Mouse (Mus musculus) midbrain, postnatal 0 days (tissue): ENCODE data around the gene Rpl9-ps1. TPM values are rescaled to one million over a fixed set of nuclear protein-coding genes. Genes with fewer than 3 reads are reported as not detected.
A peak's percentile ranks its signal among the peaks of the same experiment; 100 is the strongest.

Source experiments
- ATAC-seq: fragments of 200-750 bp; cut with Nextera tagmentation; 2 replicates; pipeline ENCODE4 v1.8.0; 2017; ENCODE audit warnings: moderate number of reproducible peaks, mild to moderate bottlenecking, moderate TSS enrichment, moderate library complexity; ENCODE audit not compliant: low FRiP score
- DNase-seq: peaks from one replicate; pipeline ENCODE4 v3.0.0-alpha.2; 2015; ENCODE audit warnings: low spot score
- H3K27ac ChIP-seq: fragments of 300-500 bp; sonication (generic); 2 replicates; pipeline ENCODE4 v1.5.1; 2014; ENCODE audit warnings: low read depth, mild to moderate bottlenecking, low read length, mixed read lengths
- H3K27me3 ChIP-seq: fragments of 300-500 bp; sonication (generic); 2 replicates; pipeline ENCODE4 v1.6.1; 2014; ENCODE audit warnings: low read length, control low read depth, mixed read lengths; ENCODE audit not compliant: insufficient read depth
- H3K36me3 ChIP-seq: fragments of 300-500 bp; sonication (generic); 2 replicates; pipeline ENCODE4 v1.6.1; 2014; ENCODE audit warnings: low read length, control low read depth, mixed read lengths; ENCODE audit not compliant: insufficient read depth
- H3K4me1 ChIP-seq: fragments of 300-500 bp; sonication (generic); 2 replicates; pipeline ENCODE4 v1.6.1; 2014; ENCODE audit warnings: mild to moderate bottlenecking, control low read depth, antibody characterized with exemption, low read length, mixed read lengths; ENCODE audit not compliant: insufficient read depth
- H3K4me2 ChIP-seq: fragments of 300-500 bp; sonication (generic); 2 replicates; pipeline ENCODE4 v1.6.1; 2014; ENCODE audit warnings: low read depth, mild to moderate bottlenecking, low read length, mixed read lengths; ENCODE audit not compliant: poor library complexity, severe bottlenecking
- H3K4me3 ChIP-seq: fragments of 300-500 bp; sonication (generic); 2 replicates; pipeline ENCODE4 v1.5.1; 2014; ENCODE audit warnings: low read depth, mild to moderate bottlenecking, low read length, moderate library complexity
- H3K9ac ChIP-seq: fragments of 300-500 bp; sonication (generic); replicated peaks from 2 replicates; pipeline ENCODE4 v1.6.1; 2014; ENCODE audit warnings: mild to moderate bottlenecking, low read length, moderate library complexity, mixed read lengths; ENCODE audit not compliant: poor library complexity, severe bottlenecking
- H3K9me3 ChIP-seq: fragments of 300-500 bp; sonication (generic); 2 replicates; pipeline ENCODE4 v1.6.1; 2016; ENCODE audit warnings: low read length, control low read depth
- CTCF ChIP-seq: IDR thresholded peaks from 2 replicates; pipeline ENCODE4 v1.5.1; 2016; ENCODE audit warnings: antibody characterized with exemption, mild to moderate bottlenecking
- WGBS: fragments of 180-500 bp; shearing (Covaris S2); extraction: QIAGEN DNeasy Blood & Tissue Kit; methylation state at CpG from one replicate; pipeline ENCODE4 v1.1.7; 2014; 5-methylcytosine and 5-hydroxymethylcytosine counted together
- polyA plus RNA-seq: library from polyadenylated mRNA; unstranded; fragments of >200 nt; fragmentation: Nextera tagmentation; extraction: Ambion mirVana; gene quantifications from 2 replicates; pipeline ENCODE4 v1.2.1, GENCODE M21; 2015
- total RNA-seq: library from RNA; depleted of rRNA; stranded (reverse); fragments of >200 nt; gene quantifications from 2 replicates; pipeline ENCODE4 v1.2.3, GENCODE M21; 2014

The Rpl9-ps1 gene
- total and polyA plus RNA-seq, 2 experiments from 2014 or later, result not detected

DNA sequence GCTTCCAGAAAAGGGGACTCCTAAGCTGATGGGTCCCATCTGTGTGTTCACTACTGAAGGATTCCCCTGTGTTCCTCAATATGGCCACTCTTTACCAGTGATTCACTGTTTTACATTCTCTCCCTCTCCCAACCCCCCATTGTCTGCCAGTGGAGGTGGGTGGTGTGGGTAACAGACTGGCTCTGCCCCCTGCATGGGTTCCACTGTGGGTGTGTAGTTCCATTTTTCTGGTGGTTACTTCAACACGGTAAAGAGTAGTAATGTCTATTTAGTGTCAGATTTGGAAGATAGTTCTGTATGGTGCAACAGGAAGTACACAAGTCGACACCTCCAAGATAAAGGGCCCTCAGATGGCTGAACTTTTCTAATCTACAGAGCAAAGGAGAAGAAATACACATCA is 4.2 kb downstream of the Rpl9-ps1 start:
- H3K4me2 ChIP-seq, result no peak overlapping the region
- H3K9me3 ChIP-seq, result no peaks in the 10 kb centered on the region
- no peaks in the 10 kb centered on the region for H3K36me3 ChIP-seq
- ATAC-seq, result no peak
- no peak for TF ChIP-seq CTCF
- no peak overlapping the region for H3K4me3 ChIP-seq
- no peaks in the 10 kb centered on the region; the same call in 1 of the 2 replicates for H3K4me1 ChIP-seq
- no peak overlapping the region for H3K27ac ChIP-seq
- no peak overlapping the region for H3K9ac ChIP-seq
- DNase-seq, result no peak
- H3K27me3 ChIP-seq, result no peaks in the 10 kb centered on the region
- WGBS, result 88% methylated on average over 2 of the region's 2 CpGs

DNA sequence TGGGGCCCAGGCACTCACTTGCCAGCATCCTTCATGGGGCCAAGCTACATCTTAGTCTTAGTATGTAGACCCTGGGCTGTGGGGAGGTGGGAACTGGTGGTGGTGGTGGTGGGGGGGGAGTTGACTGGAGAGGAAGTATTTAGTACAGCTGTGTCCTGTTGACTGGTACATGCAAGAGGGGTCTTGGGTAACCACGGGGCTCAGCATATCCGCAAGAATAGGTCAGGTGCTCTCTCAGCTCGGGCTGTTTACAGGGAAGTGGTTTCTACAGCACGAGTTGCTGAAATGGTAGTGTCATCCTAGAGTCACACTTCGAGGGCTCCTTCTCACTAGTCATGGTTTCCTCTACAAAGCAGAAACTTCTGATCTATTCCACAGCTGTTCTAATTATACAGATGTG is 5.3 kb downstream of the Rpl9-ps1 start:
- ATAC-seq (no peak), DNase-seq (no peak)
- 86% methylated on average over 5 of the region's 5 CpGs for WGBS
- no peaks in the 10 kb centered on the region for H3K36me3 ChIP-seq
- H3K27ac ChIP-seq, result no peak overlapping the region
- no peaks in the 10 kb centered on the region; the same call in 1 of the 2 replicates for H3K4me1 ChIP-seq
- H3K4me3 ChIP-seq, result no peak overlapping the region
- TF ChIP-seq CTCF, result no peak
- no peak overlapping the region for H3K9ac ChIP-seq
- no peak overlapping the region for H3K4me2 ChIP-seq
- H3K9me3 ChIP-seq, result no peaks in the 10 kb centered on the region
- H3K27me3 ChIP-seq, result no peaks in the 10 kb centered on the region

DNA sequence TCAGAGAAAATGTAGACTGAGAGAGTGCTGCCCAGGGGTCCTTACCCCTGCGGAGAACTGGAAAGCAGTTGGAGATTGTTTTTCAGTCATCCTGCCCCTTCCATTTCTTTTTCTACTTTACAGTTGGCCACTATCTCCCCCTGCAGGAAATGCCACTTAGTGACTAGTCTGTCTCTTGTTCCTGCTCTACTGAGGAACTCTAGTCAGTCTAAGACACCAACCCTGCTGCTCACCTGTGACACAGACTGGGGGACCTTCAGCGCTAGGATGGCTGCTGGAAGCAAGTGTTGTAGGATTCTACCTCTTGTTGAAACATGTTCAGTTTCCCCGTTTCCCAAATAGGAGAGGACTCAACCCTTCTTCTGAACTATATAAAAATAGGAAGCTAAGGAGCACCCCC is 5.9 kb downstream of the Rpl9-ps1 start:
- H3K27ac ChIP-seq, result no peak overlapping the region
- no peak overlapping the region for H3K9ac ChIP-seq
- peak; percentile 6; the same call in 1 of the 2 replicates for TF ChIP-seq CTCF
- no peak overlapping the region for H3K4me3 ChIP-seq
- WGBS, result 75% methylated on average over 3 of the region's 3 CpGs
- H3K27me3 ChIP-seq, result no peaks in the 10 kb centered on the region
- no peak overlapping the region for H3K4me2 ChIP-seq
- ATAC-seq, result no peak
- no peaks in the 10 kb centered on the region for H3K9me3 ChIP-seq
- no peak for DNase-seq
- H3K36me3 ChIP-seq, result no peaks in the 10 kb centered on the region
- no peaks in the 10 kb centered on the region; the same call in 1 of the 2 replicates for H3K4me1 ChIP-seq

DNA sequence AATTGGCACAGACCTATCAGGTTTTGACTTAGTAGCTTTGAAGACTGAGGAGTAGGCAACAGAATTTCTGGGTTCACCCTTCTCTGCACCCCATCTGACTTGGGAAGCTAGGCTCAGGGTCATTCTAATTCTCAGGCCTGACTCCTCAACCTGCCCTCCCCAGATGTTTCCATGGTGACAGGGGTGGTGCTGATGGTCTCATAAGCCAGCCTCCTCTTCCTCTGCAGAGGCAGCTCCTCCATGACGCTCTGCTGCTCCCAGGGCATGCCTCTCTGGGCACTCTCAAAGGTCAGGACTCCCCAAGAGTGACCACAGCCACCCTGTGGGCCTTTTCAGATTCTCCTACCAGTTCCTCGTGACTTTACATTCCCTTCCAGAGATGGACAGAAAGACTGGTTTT is 6.5 kb downstream of the Rpl9-ps1 start:
- Histone ChIP-seq H3K9ac (no peak overlapping the region), H3K27me3 (no peaks in the 10 kb centered on the region), H3K27ac (no peak overlapping the region), H3K4me2 (no peak overlapping the region), H3K36me3 (no peaks in the 10 kb centered on the region), H3K4me1 (no peaks in the 10 kb centered on the region; the same call in 1 of the 2 replicates), H3K9me3 (no peaks in the 10 kb centered on the region), H3K4me3 (no peak overlapping the region)
- no peak for ATAC-seq
- TF ChIP-seq CTCF, result no peak
- 48% methylated on average over 2 of the region's 2 CpGs for WGBS
- no peak for DNase-seq

DNA sequence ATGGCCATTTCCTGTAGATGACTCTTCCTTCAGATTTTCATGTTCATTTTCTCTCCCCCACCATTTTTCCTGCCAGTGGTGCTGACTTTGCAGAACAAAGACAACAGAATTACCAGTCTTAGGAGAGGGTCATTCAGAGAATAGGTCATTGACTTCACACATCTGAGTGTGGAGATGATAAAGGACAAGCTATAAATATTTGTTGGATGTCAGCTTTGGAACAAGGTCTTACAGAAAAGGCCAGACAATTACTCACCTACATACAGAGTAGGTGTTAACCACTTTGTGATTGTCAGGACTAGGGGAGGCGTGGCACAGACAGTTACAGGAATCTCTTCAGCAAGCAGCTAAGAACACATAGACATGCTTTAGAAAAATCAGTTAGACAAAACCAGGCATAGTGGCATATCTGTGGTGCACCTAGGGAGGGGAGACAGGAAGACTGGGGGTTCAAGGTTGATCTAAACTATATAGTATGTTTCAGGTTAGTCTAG is 8.6 kb downstream of the Rpl9-ps1 start:
- no peak for DNase-seq

DNA sequence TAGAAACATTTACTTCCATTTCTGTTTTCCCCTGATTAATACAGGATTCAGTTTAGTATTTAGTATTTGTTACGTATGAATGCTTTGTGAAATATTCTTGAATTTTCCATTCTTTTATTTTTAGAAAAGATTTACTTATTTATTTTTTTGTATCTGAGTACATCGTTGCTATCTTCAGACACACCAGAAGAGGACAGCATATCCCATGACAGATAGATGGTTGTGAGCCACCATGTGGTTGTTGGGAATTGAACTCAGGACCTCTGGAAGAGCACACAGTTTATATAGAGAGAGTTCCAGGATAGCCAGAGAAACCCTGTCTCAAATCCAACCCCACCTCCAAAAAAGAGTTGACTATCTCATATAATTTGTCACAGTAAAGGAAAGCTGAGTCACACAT is 10.5 kb downstream of the Rpl9-ps1 start:
- Histone ChIP-seq H3K27ac (no peak overlapping the region), H3K4me3 (no peak overlapping the region), H3K9me3 (no peaks in the 10 kb centered on the region), H3K36me3 (no peaks in the 10 kb centered on the region), H3K4me1 (no peaks in the 10 kb centered on the region), H3K4me2 (no peak overlapping the region), H3K9ac (no peak overlapping the region), H3K27me3 (no peaks in the 10 kb centered on the region)
- ATAC-seq (no peak), DNase-seq (no peak)
- TF ChIP-seq CTCF, result 0 out of 2 replicates have a peak, but pooled peaks have one; percentile 10
- 91% methylated on average over 2 of the region's 2 CpGs for WGBS

More for the DNA sequence above, 8.6 kb downstream of the Rpl9-ps1 start:
- Histone ChIP-seq H3K9me3 (no peaks in the 10 kb centered on the region), H3K4me1 (no peaks in the 10 kb centered on the region; the same call in 1 of the 2 replicates), H3K4me3 (no peak overlapping the region), H3K9ac (no peak overlapping the region), H3K27me3 (no peaks in the 10 kb centered on the region), H3K27ac (no peak overlapping the region), H3K4me2 (no peak overlapping the region), H3K36me3 (no peaks in the 10 kb centered on the region)
- 92% methylated on average over 1 of the region's 1 CpGs for WGBS
- TF ChIP-seq CTCF, result no peak
- no peak for ATAC-seq
